Mouse (Mus musculus) yolk sac, embryonic 10.5 days (tissue): ENCODE data around the gene Vps26c.
A peak's percentile ranks its signal among the peaks of the same experiment; 100 is the strongest.

ENCODE experiments used
- DNase-seq: peaks from one replicate; pipeline ENCODE4 v3.0.0-alpha.2; 2017; ENCODE audit warnings: low spot score

Vps26c gene

GRCm38 (mm10) chr16:94545781-94546562, 19.3 kb upstream of the Vps26c start:
- peak; percentile 36 for DNase-seq

- DNase-seq = peak; percentile 76
Measured at GRCm38 (mm10) chr16:94544540-94545105, 18.0 kb upstream of the Vps26c start.

- no peak for DNase-seq
Measured at GRCm38 (mm10) chr16:94542898-94543297, 16.3 kb upstream of the Vps26c start.

- no peak for DNase-seq
Measured at GRCm38 (mm10) chr16:94540140-94540539, 13.5 kb upstream of the Vps26c start.

GRCm38 (mm10) chr16:94537159-94537527, 10.5 kb upstream of the Vps26c start:
- DNase-seq = peak; percentile 84

- peak; percentile 50 for DNase-seq
Measured at GRCm38 (mm10) chr16:94536417-94537158, 10.0 kb upstream of the Vps26c start.

GRCm38 (mm10) chr16:94535716-94536115, 9.1 kb upstream of the Vps26c start:
- no peak for DNase-seq

GRCm38 (mm10) chr16:94533679-94534078, 7.0 kb upstream of the Vps26c start:
- DNase-seq = no peak

- no peak for DNase-seq
Measured at GRCm38 (mm10) chr16:94531268-94531667, 4.6 kb upstream of the Vps26c start.

- DNase-seq = peak; percentile 50
Measured at GRCm38 (mm10) chr16:94527546-94527945, 916 bp upstream of the Vps26c start.

GRCm38 (mm10) chr16:94527152-94527534, 513 bp upstream of the Vps26c start:
- no peak for DNase-seq

- no peak for DNase-seq
Measured at GRCm38 (mm10) chr16:94525955-94526343, 681 bp downstream of the Vps26c start.

GRCm38 (mm10) chr16:94524691-94525090, 1.9 kb downstream of the Vps26c start:
- DNase-seq = no peak

- peak; percentile 47 for DNase-seq
Measured at GRCm38 (mm10) chr16:94523594-94524377, 2.8 kb downstream of the Vps26c start.

GRCm38 (mm10) chr16:94519028-94519427, 7.6 kb downstream of the Vps26c start:
- DNase-seq = no peak

- no peak for DNase-seq
Measured at GRCm38 (mm10) chr16:94517606-94518005, 9.0 kb downstream of the Vps26c start.

GRCm38 (mm10) chr16:94509983-94510382, 16.6 kb downstream of the Vps26c start:
- no peak for DNase-seq

GRCm38 (mm10) chr16:94508769-94509168, 17.9 kb downstream of the Vps26c start:
- DNase-seq = no peak

GRCm38 (mm10) chr16:94507071-94507470, 19.6 kb downstream of the Vps26c start:
- DNase-seq = no peak

GRCm38 (mm10) chr16:94504192-94504591, 22.4 kb downstream of the Vps26c start:
- no peak for DNase-seq

GRCm38 (mm10) chr16:94497911-94498310, 28.7 kb downstream of the Vps26c start:
- no peak for DNase-seq

- DNase-seq = peak; percentile 32
Measured at GRCm38 (mm10) chr16:94497176-94497575, 29.5 kb downstream of the Vps26c start.
